Mouse (Mus musculus) embryo, embryonic 10.5 days (tissue): ENCODE data around the gene Eif3g.

ENCODE experiments used
- DNase-seq: peaks from one replicate; pipeline ENCODE4 v3.0.0-alpha.2; 2015; ENCODE audit warnings: low spot score

Gene Eif3g

DNA sequence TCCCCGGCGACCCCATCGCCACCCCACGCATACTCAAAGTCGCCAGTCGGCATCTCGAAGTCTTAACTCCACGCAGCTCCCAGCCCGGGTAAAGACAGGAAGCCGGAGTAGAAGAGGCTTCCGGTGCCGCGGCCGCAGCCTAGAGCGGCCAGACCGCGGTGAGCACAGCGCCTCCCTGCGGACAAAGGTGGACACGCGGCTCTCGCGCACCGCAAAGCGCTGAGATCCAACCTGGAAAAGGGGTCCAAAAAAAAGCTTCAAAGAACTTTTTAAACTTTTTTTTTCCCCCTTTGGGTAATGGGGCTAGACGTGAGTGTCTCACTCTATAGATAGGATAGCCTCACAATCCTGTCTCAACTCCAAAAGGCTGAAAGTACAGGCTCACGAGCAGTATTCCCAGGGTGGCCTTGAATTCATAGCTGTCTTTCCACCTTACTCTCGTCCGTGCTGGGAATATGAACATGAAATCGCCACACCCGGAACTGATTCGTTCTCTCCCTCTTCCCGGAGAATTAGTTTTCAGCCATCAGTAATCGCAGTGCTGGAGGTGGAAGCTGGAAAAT lies at the start of gene Eif3g:
Eif3g (minus strand) TSS at position 113 of the 563 bp plus-strand sequence.
- DNase-seq: peak; percentile 89

DNA sequence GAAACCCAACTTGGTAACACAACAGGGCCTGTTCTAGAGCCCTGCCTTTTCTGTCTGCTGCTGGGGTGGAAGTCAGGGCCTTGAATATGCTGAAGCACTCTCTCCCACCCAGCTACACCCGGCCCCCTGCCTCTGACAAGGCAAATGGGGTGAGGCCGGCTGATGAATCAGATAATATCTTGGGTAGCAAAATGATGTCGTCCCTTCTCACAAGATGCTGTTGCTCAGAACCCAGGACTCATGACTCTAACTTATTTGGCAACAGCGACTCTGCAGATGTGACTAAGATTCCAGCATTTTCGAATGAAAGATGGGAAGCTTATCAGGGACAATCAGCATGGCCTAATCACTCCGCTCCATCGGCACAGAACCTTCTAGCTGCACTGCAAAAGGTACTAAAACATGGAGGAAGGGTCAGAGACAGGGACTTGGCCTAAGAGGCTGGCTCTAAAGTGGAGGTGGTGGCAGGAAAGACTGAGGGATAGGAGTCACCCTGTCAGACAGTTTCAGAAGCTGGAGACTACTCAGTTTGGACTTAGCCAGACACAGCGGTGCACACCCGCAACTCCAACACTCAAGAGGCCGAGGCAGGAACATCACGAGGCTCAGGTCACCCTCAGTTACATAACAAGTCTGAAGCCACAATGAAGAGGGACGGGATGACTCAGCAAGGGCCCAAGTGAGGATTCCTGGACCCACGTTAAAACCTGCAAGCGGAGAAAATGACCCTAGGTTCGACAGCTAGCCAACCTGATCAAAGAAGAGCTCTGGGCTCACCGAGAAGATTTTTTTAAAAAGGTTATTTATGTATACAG lies 47.9 kb upstream of the Eif3g start:
- DNase-seq: no peak

DNA sequence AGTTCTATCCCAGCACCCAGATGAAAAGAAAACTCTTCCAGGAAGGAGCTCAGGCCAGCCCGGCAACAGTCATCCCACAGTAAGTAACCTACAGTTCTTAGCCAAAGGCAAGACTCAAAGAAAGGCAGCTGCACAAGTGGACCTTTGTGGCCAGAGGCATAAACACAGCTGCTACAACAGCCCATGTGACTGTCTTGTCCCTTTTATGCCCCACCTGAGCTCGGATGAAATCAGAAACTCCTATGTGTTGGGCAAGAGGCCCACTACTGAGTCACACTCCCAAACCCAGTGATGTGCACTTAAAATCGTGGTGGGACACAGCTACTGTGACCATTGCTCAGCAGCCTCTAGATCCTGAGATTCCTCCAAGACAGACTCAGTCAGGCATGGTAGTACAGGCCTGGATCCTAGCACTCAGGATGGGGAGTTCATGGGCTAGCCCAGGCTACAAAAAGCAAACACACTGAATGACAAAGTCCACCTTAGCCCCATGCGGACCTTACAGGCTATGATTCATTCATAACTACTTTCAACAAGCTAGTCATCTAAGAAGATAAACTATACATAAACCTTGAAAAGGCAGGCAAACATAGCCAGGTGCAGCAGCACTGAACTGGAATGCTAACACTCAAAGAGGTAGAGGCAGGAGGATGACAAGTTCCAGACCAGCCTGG lies 46.4 kb upstream of the Eif3g start:
- no peak for DNase-seq

DNA sequence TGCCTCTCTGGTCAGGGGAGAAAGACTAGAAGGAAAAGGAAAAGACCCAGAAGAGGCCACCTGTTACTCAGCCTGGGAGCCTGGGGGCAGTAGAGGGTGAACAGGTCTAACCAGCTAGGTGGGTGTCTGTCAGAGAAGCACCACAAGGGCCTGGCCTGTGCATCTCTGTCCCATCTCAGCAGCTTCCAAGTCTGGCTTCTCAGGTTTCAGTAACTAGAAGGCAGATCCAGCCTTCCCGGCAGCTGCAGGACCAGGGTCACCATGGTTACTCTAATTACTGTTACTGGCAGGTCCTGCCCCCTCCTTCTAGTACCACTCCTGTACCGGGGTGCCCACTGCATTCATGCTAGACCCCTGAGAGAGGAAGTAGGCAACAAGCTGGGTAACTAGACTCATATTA lies 45.5 kb upstream of the Eif3g start:
- peak; percentile 64 for DNase-seq

GRCm38 (mm10) chr9:20943396-20943795 lies 45.0 kb upstream of the Eif3g start:
- DNase-seq: no peak

GRCm38 (mm10) chr9:20923258-20923657 lies 24.8 kb upstream of the Eif3g start:
- DNase-seq: no peak

DNA sequence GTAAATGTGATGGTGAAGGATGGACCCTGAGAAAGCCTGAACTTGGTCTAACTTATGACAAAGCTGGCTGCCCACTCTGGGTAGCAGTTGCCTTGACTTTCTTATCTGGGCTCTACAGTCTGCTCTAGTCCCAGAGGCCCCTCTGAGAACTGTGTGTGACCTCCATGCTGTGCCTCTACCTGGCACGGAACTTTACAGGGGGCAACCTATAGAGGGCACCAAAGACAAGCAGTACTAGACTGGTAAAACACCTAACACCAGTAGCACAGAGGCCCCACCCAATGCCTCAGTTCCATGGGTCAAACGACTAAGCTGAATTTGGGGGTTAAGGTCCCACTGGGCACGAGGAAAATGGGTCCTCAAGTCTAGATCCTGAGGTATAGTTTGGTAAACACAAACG lies 17.7 kb upstream of the Eif3g start:
- no peak for DNase-seq

- DNase-seq: no peak
These were observed 11.5 kb upstream of the Eif3g start for GRCm38 (mm10) chr9:20909948-20910347.

DNA sequence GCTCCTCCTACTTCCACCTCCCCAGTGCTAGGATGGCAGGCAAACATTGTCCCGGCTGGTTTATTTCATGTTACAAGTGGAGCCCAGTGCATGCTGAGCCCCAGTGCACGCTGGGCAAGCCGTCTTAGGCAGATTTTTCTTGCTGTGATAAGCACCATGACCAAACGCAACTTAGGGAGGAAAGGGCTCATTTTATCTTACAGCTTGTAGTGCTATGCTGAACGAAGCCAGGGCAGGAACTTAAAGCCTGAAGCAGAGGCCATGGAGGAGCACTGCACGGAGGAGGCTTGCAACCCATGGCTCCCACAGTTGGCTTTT lies 3.7 kb upstream of the Eif3g start:
- DNase-seq: peak; percentile 13

- DNase-seq: peak; percentile 75
These were observed 3.2 kb upstream of the Eif3g start for GRCm38 (mm10) chr9:20901466-20902173.

GRCm38 (mm10) chr9:20897736-20898510 lies 500 bp downstream of the Eif3g start:
- no peak for DNase-seq

DNA sequence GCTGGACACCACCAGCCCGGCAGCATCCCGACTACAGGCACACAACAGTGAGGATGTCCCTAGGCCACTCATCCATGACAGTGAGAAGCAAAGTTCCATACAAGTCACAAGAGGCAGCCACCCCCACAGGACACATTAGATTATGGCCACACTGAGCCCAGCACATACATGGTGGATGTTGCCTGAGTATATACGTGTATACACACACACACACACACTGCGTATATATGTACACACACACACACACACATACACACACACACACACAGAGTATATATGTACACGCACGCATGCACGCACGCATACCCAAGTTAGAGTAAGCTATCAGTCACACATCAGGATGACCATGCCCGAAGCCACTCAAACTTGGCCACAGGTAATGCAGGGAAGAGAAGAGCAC lies 3.0 kb downstream of the Eif3g start:
- DNase-seq: no peak

GRCm38 (mm10) chr9:20894629-20895028 lies 3.8 kb downstream of the Eif3g start:
- DNase-seq: no peak

- DNase-seq: no peak
These were observed 4.7 kb downstream of the Eif3g start for GRCm38 (mm10) chr9:20893590-20894343.

DNA sequence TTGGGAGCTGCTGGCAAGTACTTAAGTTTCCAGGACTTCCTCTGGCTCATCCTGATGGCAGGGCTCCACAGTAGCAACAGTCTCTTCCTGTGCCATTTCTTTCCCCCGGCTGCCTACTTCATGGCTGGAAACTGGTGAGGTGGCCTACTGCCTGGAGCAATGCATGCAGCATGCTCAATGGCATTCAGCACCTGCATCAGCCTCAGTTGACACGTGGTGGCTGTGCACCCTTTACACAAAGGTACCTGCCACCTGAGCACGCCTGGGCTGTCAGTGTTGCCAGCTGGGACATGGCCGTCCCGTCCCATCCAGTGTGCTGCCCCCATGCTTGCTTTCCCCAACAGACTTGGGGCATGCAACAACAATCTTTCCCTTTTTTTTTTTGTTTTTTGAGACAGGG lies 5.4 kb downstream of the Eif3g start:
- no peak for DNase-seq

- no peak for DNase-seq
These were observed 6.2 kb downstream of the Eif3g start for GRCm38 (mm10) chr9:20892104-20892653.

- DNase-seq: no peak
These were observed 6.9 kb downstream of the Eif3g start for GRCm38 (mm10) chr9:20891339-20892103.

- DNase-seq: no peak
These were observed 8.0 kb downstream of the Eif3g start for GRCm38 (mm10) chr9:20890411-20890810.

DNA sequence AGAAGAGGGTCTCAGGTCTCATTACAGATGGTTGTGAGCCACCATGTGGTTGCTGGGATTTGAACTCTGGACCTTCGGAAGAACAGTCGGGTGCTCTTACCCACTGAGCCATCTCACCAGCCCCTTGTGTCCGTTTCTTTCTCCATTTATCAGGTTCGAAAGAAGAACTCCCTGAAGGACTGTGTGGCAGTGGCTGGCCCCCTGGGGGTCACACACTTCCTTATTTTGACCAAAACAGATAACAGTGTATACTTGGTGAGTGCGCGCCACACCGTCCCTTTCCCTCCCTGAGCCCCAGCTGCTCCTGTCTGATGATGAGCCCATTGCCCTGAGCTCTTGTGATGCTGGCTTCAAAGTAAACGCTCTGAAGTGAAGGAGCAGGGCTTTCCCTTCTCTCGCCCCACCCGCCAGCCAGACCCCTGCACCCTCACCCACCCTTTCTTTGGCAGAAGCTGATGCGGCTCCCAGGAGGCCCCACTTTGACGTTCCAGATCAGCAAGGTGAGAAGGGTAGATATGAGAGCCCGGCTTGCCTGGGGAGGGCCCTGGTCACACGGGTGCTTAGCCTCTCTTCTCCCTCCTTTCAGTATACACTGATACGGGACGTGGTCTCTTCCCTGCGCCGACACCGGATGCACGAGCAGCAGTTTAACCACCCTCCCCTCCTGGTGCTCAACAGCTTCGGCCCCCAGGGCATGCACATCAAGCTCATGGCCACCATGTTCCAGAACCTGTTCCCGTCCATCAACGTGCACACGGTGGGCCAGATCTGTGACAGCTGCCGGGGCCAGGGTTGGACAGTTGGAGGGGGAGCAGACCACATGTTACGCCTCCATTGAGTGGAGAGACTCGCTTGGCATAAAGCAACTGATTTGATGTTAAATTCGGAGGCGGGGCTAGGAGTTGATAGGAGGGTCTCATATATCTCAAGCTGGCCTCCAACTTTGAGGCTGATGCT lies 9.0 kb downstream of the Eif3g start:
- DNase-seq: no peak
